Mouse (Mus musculus) G1E (cell line): ENCODE data around the gene Snx7. TPM values are rescaled to one million over a fixed set of nuclear protein-coding genes. Genes with fewer than 3 reads are reported as not detected.

Experiments used
- ATAC-seq: 2 replicates; pipeline ENCODE4 v1.8.0; 2016; ENCODE audit warnings: mild to moderate bottlenecking; ENCODE audit not compliant: insufficient number of reproducible peaks, poor library complexity, low FRiP score, severe bottlenecking; ENCODE audit errors: extremely low read depth
- DNase-seq: peaks from one replicate; pipeline ENCODE4 v3.0.0; 2012; ENCODE audit warnings: low spot score
- H3K27me3 ChIP-seq: 2 replicates; pipeline ENCODE4 v1.6.1; 2012; ENCODE audit warnings: mild to moderate bottlenecking, low read length, inconsistent platforms; ENCODE audit not compliant: insufficient read depth
- H3K36me3 ChIP-seq: replicated peaks from 2 replicates; pipeline ENCODE3; 2012; ENCODE audit warnings: mild to moderate bottlenecking, inconsistent platforms
- H3K4me1 ChIP-seq: 2 replicates; pipeline ENCODE4 v1.6.1; 2012; ENCODE audit warnings: low read depth, low read length, inconsistent platforms, mixed read lengths; ENCODE audit not compliant: insufficient read depth
- H3K4me3 ChIP-seq: 2 replicates; pipeline ENCODE4 v1.5.1; 2012; ENCODE audit warnings: low read depth, mild to moderate bottlenecking, inconsistent platforms, low read length, moderate library complexity, mixed read lengths
- H3K9me3 ChIP-seq: replicated peaks from 2 replicates; pipeline ENCODE4 v1.6.1; 2012; ENCODE audit warnings: inconsistent platforms
- CTCF ChIP-seq: IDR thresholded peaks from 2 replicates; pipeline ENCODE4 v1.5.1; 2012; ENCODE audit warnings: low read depth, low read length, inconsistent platforms, mixed read lengths
- GATA1 ChIP-seq: IDR thresholded peaks from 2 replicates; pipeline ENCODE4 v1.6.1; 2012; ENCODE audit warnings: borderline replicate concordance, low read length, inconsistent platforms, mixed read lengths
- GATA2 ChIP-seq: IDR thresholded peaks from 2 replicates; pipeline ENCODE4 v1.6.1; 2012; ENCODE audit warnings: low read depth, low read length, inconsistent platforms, borderline replicate concordance
- POLR2AphosphoS5 ChIP-seq: IDR thresholded peaks from 2 replicates; pipeline ENCODE4 v1.6.1; 2012; ENCODE audit warnings: low read depth, low read length, inconsistent platforms; ENCODE audit not compliant: insufficient replicate concordance
- TAL1 ChIP-seq: conservative IDR thresholded peaks from 2 replicates; pipeline ENCODE4 v1.6.1; 2012; ENCODE audit warnings: low read depth, low read length, inconsistent platforms, mixed read lengths
- polyA plus RNA-seq: library from polyadenylated mRNA; stranded (reverse); fragments of >175 nt; gene quantifications from 2 replicates; pipeline ENCODE4 v1.2.3, GENCODE M21; 2012
- total RNA-seq, 2 experiments: library from RNA; stranded (forward) in 1 of 2; stranded (reverse) in 1 of 2; fragments of 200-1000 nt in 1 of 2; fragments of >200 nt in 1 of 2; fragmentation: Nextera tagmentation in 1 of 2; gene quantifications; 2 replicates each; pipeline ENCODE4 v1.2.3; 2014 to 2017

The Snx7 gene
- total and polyA plus RNA-seq, 3 experiments = 0.11 TPM; not detected in 2

GRCm38 (mm10) chr3:117868091-117868490 is 645 bp downstream of the Snx7 start:
- Histone ChIP-seq H3K9me3 (peaks cover 19% of the 10 kb centered on the region), H3K36me3 (no peaks in the 10 kb centered on the region), H3K27me3 (no peaks in the 10 kb centered on the region), H3K4me3 (no peak overlapping the region), H3K4me1 (no peaks in the 10 kb centered on the region)
- DNase-seq (no peak), ATAC-seq (no peak)
- TF ChIP-seq CTCF (no peak), TAL1 (no peak)

- H3K4me1 ChIP-seq = no peaks in the 10 kb centered on the region
- no peak for TF ChIP-seq GATA2
- TF ChIP-seq TAL1 = no peak
- no peak for TF ChIP-seq CTCF
- TF ChIP-seq GATA1 = no peak
- TF ChIP-seq POLR2AphosphoS5 = no peak
- H3K9me3 ChIP-seq = peaks cover 21% of the 10 kb centered on the region
- no peak for ATAC-seq
- H3K4me3 ChIP-seq = no peak overlapping the region
- H3K36me3 ChIP-seq = no peaks in the 10 kb centered on the region
- DNase-seq = no peak
- H3K27me3 ChIP-seq = no peaks in the 10 kb centered on the region
Measured at GRCm38 (mm10) chr3:117866696-117867407, 1.9 kb downstream of the Snx7 start.

GRCm38 (mm10) chr3:117865621-117866020 is 3.1 kb downstream of the Snx7 start:
- H3K36me3 ChIP-seq = no peaks in the 10 kb centered on the region
- H3K4me1 ChIP-seq = no peaks in the 10 kb centered on the region
- peaks cover 26% of the 10 kb centered on the region for H3K9me3 ChIP-seq
- H3K4me3 ChIP-seq = no peak overlapping the region
- DNase-seq (no peak), ATAC-seq (no peak)
- H3K27me3 ChIP-seq = no peaks in the 10 kb centered on the region
- no peak for TF ChIP-seq GATA1
- no peak for TF ChIP-seq TAL1
- no peak for TF ChIP-seq CTCF
- TF ChIP-seq GATA2 = no peak
- TF ChIP-seq POLR2AphosphoS5 = no peak

GRCm38 (mm10) chr3:117862951-117863350 is 5.8 kb downstream of the Snx7 start:
- H3K4me3 ChIP-seq = no peak overlapping the region
- H3K9me3 ChIP-seq = peaks cover 27% of the 10 kb centered on the region
- DNase-seq (no peak), ATAC-seq (no peak)
- TF ChIP-seq TAL1 (no peak), CTCF (no peak), GATA1 (no peak), POLR2AphosphoS5 (no peak), GATA2 (no peak)
- H3K36me3 ChIP-seq = no peaks in the 10 kb centered on the region
- no peaks in the 10 kb centered on the region for H3K4me1 ChIP-seq
- no peaks in the 10 kb centered on the region for H3K27me3 ChIP-seq

- peaks cover 24% of the 10 kb centered on the region for H3K9me3 ChIP-seq
- H3K36me3 ChIP-seq = no peaks in the 10 kb centered on the region
- no peak for ATAC-seq
- no peaks in the 10 kb centered on the region for H3K4me1 ChIP-seq
- no peak for DNase-seq
- no peak for TF ChIP-seq GATA1
- no peak for TF ChIP-seq GATA2
- no peak overlapping the region for H3K4me3 ChIP-seq
- no peaks in the 10 kb centered on the region for H3K27me3 ChIP-seq
Measured at GRCm38 (mm10) chr3:117861977-117862434, 6.7 kb downstream of the Snx7 start.

GRCm38 (mm10) chr3:117858996-117859395 is 9.7 kb downstream of the Snx7 start:
- ATAC-seq (no peak), DNase-seq (no peak)
- peaks cover 23% of the 10 kb centered on the region for H3K9me3 ChIP-seq
- H3K36me3 ChIP-seq = no peaks in the 10 kb centered on the region
- TF ChIP-seq GATA2 = no peak
- TF ChIP-seq GATA1 = no peak
- no peak for TF ChIP-seq POLR2AphosphoS5
- TF ChIP-seq TAL1 = no peak
- TF ChIP-seq CTCF = no peak
- no peaks in the 10 kb centered on the region for H3K4me1 ChIP-seq
- H3K4me3 ChIP-seq = no peak overlapping the region
- no peaks in the 10 kb centered on the region for H3K27me3 ChIP-seq
